Mouse (Mus musculus) MEL (cell line): ENCODE measurements around the gene Ip6k3.

ENCODE experiments used
- BHLHE40 ChIP-seq: IDR thresholded peaks from 2 replicates; pipeline ENCODE4 v1.6.1; 2012; ENCODE audit warnings: low read depth, mild to moderate bottlenecking, inconsistent platforms, low read length, improper control_type of control experiment, borderline replicate concordance
- CHD2 ChIP-seq: IDR thresholded peaks from 2 replicates; pipeline ENCODE4 v1.6.1; 2011; ENCODE audit warnings: low read length, improper control_type of control experiment
- CTCF ChIP-seq, 3 experiments: IDR thresholded peaks in 2 of 3; conservative IDR thresholded peaks in 1 of 3; 2 replicates each; pipeline ENCODE4 v1.5.1; 2011 to 2012; ENCODE audit warnings: low read length in 3 of 3, low read depth in 2 of 3, mild to moderate bottlenecking in 2 of 3, improper control_type of control experiment in 1 of 3, inconsistent platforms in 1 of 3, mixed read lengths in 1 of 3, moderate library complexity in 1 of 3; ENCODE audit not compliant: control insufficient read depth in 1 of 3, insufficient read depth in 1 of 3, poor library complexity in 1 of 3, severe bottlenecking in 1 of 3
- EP300 ChIP-seq, 2 experiments: IDR thresholded peaks; 2 replicates each; pipeline ENCODE4 v1.6.1; 2011; ENCODE audit warnings: improper control_type of control experiment in 2 of 2, low read length in 2 of 2, low read depth in 1 of 2, mild to moderate bottlenecking in 1 of 2
- HCFC1 ChIP-seq: IDR thresholded peaks from 2 replicates; pipeline ENCODE4 v1.6.1; 2012; ENCODE audit warnings: low read depth, mild to moderate bottlenecking, inconsistent platforms, low read length, improper control_type of control experiment, moderate library complexity
- JUND ChIP-seq: IDR thresholded peaks from 2 replicates; pipeline ENCODE4 v1.6.1; 2011; ENCODE audit warnings: low read depth, mild to moderate bottlenecking, improper control_type of control experiment, low read length
- MAZ ChIP-seq: IDR thresholded peaks from 2 replicates; pipeline ENCODE4 v1.6.1; 2012; ENCODE audit warnings: low read depth, mild to moderate bottlenecking, inconsistent platforms, low read length, improper control_type of control experiment
- NRF1 ChIP-seq: IDR thresholded peaks from 2 replicates; pipeline ENCODE4 v1.6.1; 2014; ENCODE audit warnings: low read depth, mild to moderate bottlenecking, inconsistent platforms, low read length, improper control_type of control experiment, moderate library complexity; ENCODE audit not compliant: poor library complexity, insufficient read depth, severe bottlenecking
- POLR2A ChIP-seq, 2 experiments: IDR thresholded peaks; 2 replicates each; pipeline ENCODE4 v1.6.1; 2011 to 2012; ENCODE audit warnings: low read length in 2 of 2, mild to moderate bottlenecking in 2 of 2, control low read depth in 1 of 2, improper control_type of control experiment in 1 of 2, low read depth in 1 of 2, moderate library complexity in 1 of 2; ENCODE audit not compliant: control insufficient read depth in 1 of 2, insufficient read depth in 1 of 2, poor library complexity in 1 of 2
- ZC3H11A ChIP-seq: IDR thresholded peaks from 2 replicates; pipeline ENCODE4 v1.6.1; 2012; ENCODE audit warnings: low read depth, mild to moderate bottlenecking, inconsistent platforms, low read length, improper control_type of control experiment

DNA sequence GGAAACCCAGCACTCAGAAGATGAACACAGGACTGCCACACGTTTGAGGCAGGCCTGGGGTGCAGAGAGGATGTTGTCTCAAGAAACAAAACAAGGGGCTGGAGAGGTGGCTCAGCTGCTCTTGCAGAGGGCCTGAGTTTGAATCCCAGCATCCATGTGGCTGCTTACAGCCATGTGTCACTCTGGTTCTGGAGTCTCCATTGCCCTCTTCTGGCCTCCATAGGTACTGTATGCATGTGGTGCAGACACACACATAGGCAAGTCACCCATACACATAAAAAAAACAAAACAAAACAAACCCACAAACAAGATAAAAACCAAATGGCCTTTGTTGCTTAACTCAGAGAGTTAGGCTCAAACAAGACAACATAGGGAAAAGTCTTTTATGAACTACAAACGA lies 34.4 kb upstream of the Ip6k3 start:
- no peak for TF ChIP-seq BHLHE40
- no peak for TF ChIP-seq CHD2
- TF ChIP-seq EP300 (IDR thresholded peaks at IDR 0.05; ENCODE audit: low read depth in 1 of 2, low read length in 2 of 2), result no peak
- peak; percentile 41 to 52 (median 51) for TF ChIP-seq CTCF (IDR thresholded peaks at IDR 0.05 in 2 of 3, conservative IDR thresholded peaks at IDR 0.05 in 1 of 3; ENCODE audit: control insufficient read depth in 1 of 3, insufficient read depth in 1 of 3, low read depth in 2 of 3, low read length in 3 of 3, poor library complexity in 1 of 3, severe bottlenecking in 1 of 3)
- no peak for TF ChIP-seq ZC3H11A
- TF ChIP-seq JUND, result no peak
- TF ChIP-seq POLR2A (IDR thresholded peaks at IDR 0.05; ENCODE audit: control insufficient read depth in 1 of 2, insufficient read depth in 1 of 2, low read depth in 1 of 2, low read length in 2 of 2, poor library complexity in 1 of 2), result no peak
- no peak for TF ChIP-seq NRF1
- no peak for TF ChIP-seq HCFC1
- no peak for TF ChIP-seq MAZ
